Mouse (Mus musculus) liver, adult 2 months (tissue): ENCODE results near the gene Eml1. TPM values are rescaled to one million over a fixed set of nuclear protein-coding genes. Genes with fewer than 3 reads are reported as not detected.

Experiments used
- DNase-seq: peaks from one replicate; pipeline ENCODE4 v3.0.0-alpha.2; 2011; ENCODE audit warnings: low read depth, low spot score; ENCODE audit errors: extremely low read depth
- H3K27ac ChIP-seq: fragments of 200-500 bp; replicated peaks from 2 replicates; pipeline ENCODE4 v1.5.1; 2012; ENCODE audit warnings: low read depth, mild to moderate bottlenecking, control low read depth, inconsistent platforms, low read length; ENCODE audit not compliant: insufficient read depth
- H3K27me3 ChIP-seq: fragments of 200-500 bp; 2 replicates; pipeline ENCODE4 v1.6.1; 2012; ENCODE audit warnings: mild to moderate bottlenecking, moderate library complexity, low read length, inconsistent platforms; ENCODE audit not compliant: control insufficient read depth, insufficient read depth
- H3K36me3 ChIP-seq: fragments of 200-500 bp; 2 replicates; pipeline ENCODE4 v1.6.1; 2012; ENCODE audit warnings: low read length, inconsistent platforms; ENCODE audit not compliant: control insufficient read depth, insufficient read depth
- H3K4me1 ChIP-seq: fragments of 200-500 bp; 2 replicates; pipeline ENCODE4 v1.6.1; 2011; ENCODE audit warnings: low read length; ENCODE audit not compliant: control insufficient read depth, insufficient read depth
- H3K4me3 ChIP-seq: fragments of 200-500 bp; 2 replicates; pipeline ENCODE4 v1.5.1; 2011; ENCODE audit warnings: low read depth, mild to moderate bottlenecking, control low read depth, low read length, moderate library complexity; ENCODE audit not compliant: insufficient read depth
- H3K79me2 ChIP-seq: fragments of 200-500 bp; 2 replicates; pipeline ENCODE4 v1.6.1; 2012; ENCODE audit warnings: inconsistent platforms, mild to moderate bottlenecking, low read length, moderate library complexity; ENCODE audit not compliant: control insufficient read depth, insufficient read depth
- H3K9ac ChIP-seq: fragments of 200-500 bp; 2 replicates; pipeline ENCODE4 v1.6.1; 2012; ENCODE audit warnings: low read depth, mild to moderate bottlenecking, control low read depth, inconsistent platforms, low read length
- CTCF ChIP-seq: fragments of 200-500 bp; IDR thresholded peaks from 2 replicates; pipeline ENCODE4 v1.5.1; 2011; ENCODE audit warnings: low read depth, low read length, control low read depth
- POLR2A ChIP-seq: fragments of 200-500 bp; IDR thresholded peaks from 2 replicates; pipeline ENCODE4 v1.6.1; 2011; ENCODE audit warnings: low read length, control low read depth; ENCODE audit not compliant: insufficient read depth; ENCODE audit errors: extremely low read depth
- WGBS: fragments of 180-500 bp; shearing (Covaris S2); methylation state at CpG from one replicate; pipeline ENCODE4 v1.1.7; 2018; 5-methylcytosine and 5-hydroxymethylcytosine counted together
- polyA plus RNA-seq: library from polyadenylated mRNA; depleted of rRNA; stranded (reverse); fragments of >200 nt; gene quantifications from 2 replicates; pipeline ENCODE4 v1.2.3, GENCODE M21; 2012; rRNA removed
- total RNA-seq: library from RNA; depleted of rRNA; stranded (reverse); fragments of >200 nt; gene quantifications from 2 replicates; pipeline ENCODE4 v1.2.3, GENCODE M21; 2014; rRNA removed

The Eml1 gene
- total and polyA plus RNA-seq, 2 experiments = 1.3 to 2.9 TPM

GRCm38 (mm10) chr12:108579156-108579871, 208.6 kb downstream of the Eml1 start:
- H3K4me1 ChIP-seq = no peaks in the 10 kb centered on the region
- H3K9ac ChIP-seq = no peak overlapping the region
- DNase-seq = no peak
- no peaks in the 10 kb centered on the region for H3K79me2 ChIP-seq
- no peaks in the 10 kb centered on the region for H3K27me3 ChIP-seq
- no peak overlapping the region for H3K4me3 ChIP-seq
- TF ChIP-seq POLR2A (no peak), CTCF (no peak)
- H3K36me3 ChIP-seq = no peaks in the 10 kb centered on the region
- 83% methylated on average over 7 of the region's 7 CpGs for WGBS
- no peak overlapping the region for H3K27ac ChIP-seq

GRCm38 (mm10) chr12:108583775-108584174, 213.0 kb downstream of the Eml1 start:
- Histone ChIP-seq H3K27me3 (no peaks in the 10 kb centered on the region), H3K4me3 (no peak overlapping the region), H3K4me1 (no peaks in the 10 kb centered on the region), H3K9ac (no peak overlapping the region), H3K36me3 (no peaks in the 10 kb centered on the region), H3K27ac (no peak overlapping the region), H3K79me2 (no peaks in the 10 kb centered on the region)
- no peak for TF ChIP-seq POLR2A
- TF ChIP-seq CTCF = no peak
- DNase-seq = no peak
- 79% methylated on average over 1 of the region's 1 CpGs for WGBS

Other genes with a start within 250 kb of the Eml1 start
- 60.9 and 70.4 TPM in 2 replicates for gene Setd3, start 191.6 kb upstream of the Eml1 start, total RNA-seq
- 17.6 and 19.3 TPM in 2 replicates for gene Setd3, start 191.6 kb upstream of the Eml1 start, polyA plus RNA-seq
- gene Ccnk, start 191.4 kb upstream of the Eml1 start, total RNA-seq = 4.1 and 5.9 TPM in 2 replicates
- 5.8 and 8.5 TPM in 2 replicates for gene Ccnk, start 191.4 kb upstream of the Eml1 start, polyA plus RNA-seq
- gene Ccdc85c, start 95.5 kb upstream of the Eml1 start, total RNA-seq = 4.1 and 7.1 TPM in 2 replicates
- 15.2 and 18.6 TPM in 2 replicates for gene Ccdc85c, start 95.5 kb upstream of the Eml1 start, polyA plus RNA-seq
- gene Hhipl1, start 64.7 kb upstream of the Eml1 start, total RNA-seq = 0.20 and 0.55 TPM in 2 replicates
- 0.37 and 0.50 TPM in 2 replicates for gene Hhipl1, start 64.7 kb upstream of the Eml1 start, polyA plus RNA-seq
- 0.81 and 0.83 TPM in 2 replicates for gene Cyp46a1, start 36.6 kb upstream of the Eml1 start, total RNA-seq
- gene Cyp46a1, start 36.6 kb upstream of the Eml1 start, polyA plus RNA-seq = 2.5 and 3.0 TPM in 2 replicates
- 5.3 and 6.1 TPM in 2 replicates for gene Evl, start 183.8 kb downstream of the Eml1 start, total RNA-seq
- 6.0 and 6.9 TPM in 2 replicates for gene Evl, start 183.8 kb downstream of the Eml1 start, polyA plus RNA-seq